Mouse (Mus musculus) urinary bladder, adult 18-20 months (tissue): ENCODE data around the gene Prlh.

Source experiments
- DNase-seq, 2 experiments: peaks; one replicate each; pipeline ENCODE4 v3.0.0; 2022; ENCODE audit warnings: low spot score in 2 of 2, mixed read lengths in 2 of 2

Prlh gene

DNA sequence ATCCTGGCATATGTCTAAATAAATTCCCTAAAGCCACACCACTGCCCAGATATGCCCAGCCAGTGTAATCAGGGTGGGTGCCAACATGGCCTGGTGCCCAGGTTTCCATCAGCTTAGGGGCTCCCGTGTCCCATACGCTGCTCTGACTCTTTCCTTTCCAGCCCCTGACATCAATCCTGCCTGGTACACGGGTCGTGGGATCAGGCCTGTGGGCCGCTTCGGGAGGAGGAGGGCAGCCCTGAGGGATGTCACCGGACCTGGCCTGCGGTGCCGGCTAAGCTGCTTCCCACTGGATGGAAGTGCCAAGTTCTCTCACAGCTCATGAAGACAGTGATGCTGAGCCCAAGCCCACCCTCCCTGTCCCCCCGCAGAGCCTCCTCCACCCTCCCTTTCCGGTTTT is 780 bp downstream of the Prlh start:
- DNase-seq: no peak

DNA sequence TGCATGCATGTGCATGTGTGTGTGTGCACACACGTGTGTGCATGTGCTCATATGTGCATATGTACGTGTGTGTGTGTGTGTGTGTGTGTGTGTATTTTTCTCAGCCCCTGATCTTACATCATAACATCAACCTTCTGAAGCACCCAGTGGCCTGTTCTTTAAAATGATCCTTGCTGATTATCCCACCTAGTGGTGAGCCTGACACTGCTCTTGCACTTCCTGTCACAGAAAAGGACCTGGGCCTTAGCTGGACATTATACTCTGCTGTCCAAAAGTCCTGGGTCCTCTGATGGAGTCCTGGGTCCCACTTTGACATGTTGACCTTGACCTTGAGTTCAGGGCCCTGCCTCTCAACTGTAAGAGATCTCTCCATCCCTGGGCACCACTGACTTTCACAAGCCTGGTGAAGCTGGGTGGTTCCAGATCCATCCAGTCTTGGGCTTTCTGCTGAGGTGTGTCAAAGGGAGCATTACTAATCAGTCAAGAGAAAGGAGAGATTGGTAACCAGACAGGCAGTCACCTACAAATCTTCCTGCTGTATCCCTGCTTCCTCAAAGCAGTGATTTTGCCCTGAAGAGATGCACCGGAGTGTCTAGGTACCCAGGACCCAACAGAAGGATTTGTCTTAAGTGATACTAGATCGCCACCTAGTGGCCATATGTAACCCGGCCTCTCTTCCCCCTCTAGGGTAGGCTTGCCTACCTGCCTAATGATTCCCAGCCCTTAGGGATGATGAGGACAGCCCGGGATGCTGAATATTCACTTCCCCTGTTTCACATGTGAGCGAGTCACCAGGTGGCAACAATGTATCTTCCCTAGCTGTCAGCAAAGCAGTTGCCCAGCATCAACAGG is 3.6 kb downstream of the Prlh start:
- no peak for DNase-seq

- DNase-seq: no peak
These were observed 9.6 kb downstream of the Prlh start for GRCm38 (mm10) chr1:90962526-90962925.

- DNase-seq: no peak
These were observed 10.1 kb downstream of the Prlh start for GRCm38 (mm10) chr1:90962994-90963393.

- no peak for DNase-seq
These were observed 14.7 kb downstream of the Prlh start for GRCm38 (mm10) chr1:90967583-90967982.

- no peak for DNase-seq
These were observed 15.7 kb downstream of the Prlh start for GRCm38 (mm10) chr1:90968649-90969048.

- peak; percentile 51 to 62 for DNase-seq
These were observed 16.5 kb downstream of the Prlh start, which contains the start of gene Rab17 for GRCm38 (mm10) chr1:90969347-90969784. Gene Rab17 (minus strand): TSS chr1:90969661.

DNA sequence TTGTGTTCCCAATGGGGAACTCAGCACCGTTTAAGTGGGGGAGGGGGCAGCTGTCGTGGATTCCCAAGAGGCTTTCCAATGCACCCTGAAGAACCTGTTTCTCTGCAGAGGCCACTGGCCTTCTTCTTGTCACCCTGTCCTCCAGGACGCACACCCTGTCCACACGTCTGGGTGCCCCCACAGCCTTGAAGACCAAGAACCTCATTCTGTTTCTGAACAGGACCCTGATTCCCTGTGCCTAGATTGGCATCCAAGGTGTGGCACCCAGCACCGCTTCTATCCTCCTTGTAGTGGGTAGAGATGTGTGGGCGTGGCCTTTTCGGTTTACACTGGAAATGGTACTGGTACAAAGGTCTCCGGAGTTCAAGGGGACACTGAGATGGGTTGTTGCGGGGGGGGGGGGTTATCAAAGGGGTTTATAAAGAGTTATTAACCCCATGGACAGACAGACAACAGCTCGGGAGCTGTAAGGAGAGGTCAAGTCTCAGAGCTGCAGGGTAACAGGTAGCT is 17.0 kb downstream of the Prlh start:
- no peak for DNase-seq

DNA sequence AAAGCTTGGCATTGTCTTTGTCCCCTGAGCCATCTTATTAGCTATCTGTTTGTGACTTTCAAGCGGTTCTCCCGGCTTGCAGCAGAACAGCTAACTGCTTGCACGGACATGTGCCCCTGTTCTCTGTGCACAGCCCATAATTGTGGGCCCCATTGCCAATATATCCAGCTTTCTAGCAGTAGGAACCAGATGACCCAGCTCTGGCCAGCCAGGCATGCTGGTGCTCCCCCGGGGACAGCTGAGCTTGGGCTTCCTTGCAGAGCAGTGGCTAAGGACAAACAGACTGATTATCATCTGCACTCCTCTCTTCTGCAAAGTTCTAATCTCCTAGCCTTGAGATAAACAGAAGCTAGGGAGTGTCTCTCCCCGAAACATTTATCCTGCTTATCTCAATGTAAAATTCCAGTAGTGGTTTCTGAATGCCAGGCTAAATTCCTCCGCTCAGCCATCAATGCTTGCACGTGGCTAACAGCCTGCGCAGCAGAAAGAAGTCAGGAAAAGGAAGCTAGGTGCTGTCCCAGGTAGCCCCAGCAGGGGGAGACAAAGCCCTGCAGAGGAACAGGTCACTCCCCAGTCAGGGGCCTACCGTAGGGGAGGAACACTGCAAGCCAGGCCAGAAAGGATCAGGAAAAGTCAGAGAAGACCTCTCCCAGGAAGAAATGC is 20.1 kb downstream of the Prlh start:
- DNase-seq: peak; percentile 85 to 97

DNA sequence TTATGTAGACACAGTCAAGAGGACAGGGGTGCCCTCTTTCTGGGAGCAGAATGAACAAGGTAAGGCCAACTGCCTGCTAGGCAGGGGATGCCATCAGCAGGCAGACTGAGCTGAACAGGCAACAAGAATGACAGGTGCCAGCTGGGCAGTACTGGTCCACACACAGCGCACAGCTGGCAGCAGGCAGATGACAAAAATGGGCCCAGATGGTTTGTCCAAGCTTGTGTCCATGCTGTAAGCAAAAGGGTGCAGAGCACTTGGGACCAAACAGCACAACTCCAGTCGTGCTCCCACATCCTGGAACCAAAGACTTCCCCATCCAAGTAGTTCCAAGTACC is 20.6 kb downstream of the Prlh start:
- no peak for DNase-seq

- DNase-seq: peak in 1 of 2 experiments; percentile 55
These were observed 22.2 kb downstream of the Prlh start for GRCm38 (mm10) chr1:90974906-90975649.

DNA sequence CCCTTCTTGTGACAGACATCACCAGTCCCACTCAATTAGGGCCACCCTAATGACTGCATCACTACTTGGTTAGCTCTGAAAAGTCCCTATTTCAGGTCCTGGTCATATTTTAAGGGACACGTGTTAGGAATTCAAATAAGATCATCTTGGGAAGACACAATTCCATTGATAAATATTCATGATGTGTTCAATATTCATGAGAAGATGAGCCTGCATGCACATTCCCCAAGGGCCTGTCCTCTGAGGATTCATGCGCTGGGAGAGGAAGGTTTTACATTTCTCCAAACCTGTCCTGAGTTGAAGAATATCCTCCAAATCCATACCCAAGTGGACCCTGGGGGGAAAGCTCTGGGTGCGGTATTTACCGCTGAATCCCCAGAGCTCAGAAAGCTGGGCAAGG is 23.1 kb downstream of the Prlh start:
- no peak for DNase-seq

DNA sequence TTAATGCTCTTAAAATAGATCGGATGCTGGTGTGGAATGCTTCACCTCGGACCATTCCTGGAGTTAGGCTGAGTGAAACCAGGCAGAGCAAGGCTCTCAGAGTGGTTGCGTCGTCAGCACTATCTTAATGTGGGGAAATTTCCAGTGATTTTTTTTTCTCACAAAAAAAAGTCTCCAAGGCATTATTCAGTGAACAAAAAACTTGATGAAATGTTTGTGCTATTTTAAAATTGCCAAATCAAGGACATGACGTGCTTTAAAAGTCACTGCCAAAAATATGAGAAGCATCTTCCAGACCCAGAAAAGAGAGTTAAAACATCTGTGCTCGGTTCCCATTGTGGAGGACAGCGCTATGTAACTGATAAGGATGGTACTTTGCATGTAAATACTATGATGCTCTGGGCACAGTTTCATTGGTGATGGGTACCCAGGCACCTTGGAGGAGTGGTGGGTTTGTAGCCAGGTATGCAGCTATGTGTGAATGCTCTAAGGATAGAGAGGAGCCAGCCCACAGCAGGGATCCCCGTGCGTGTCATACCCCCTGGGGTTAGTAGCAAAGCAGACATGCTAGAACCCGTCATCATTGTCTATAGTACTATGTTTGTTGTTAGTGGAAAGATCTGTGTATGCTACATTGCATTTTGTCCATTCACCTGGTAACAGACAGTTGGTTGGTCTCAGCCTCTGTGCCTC is 27.9 kb downstream of the Prlh start:
- DNase-seq: no peak

DNA sequence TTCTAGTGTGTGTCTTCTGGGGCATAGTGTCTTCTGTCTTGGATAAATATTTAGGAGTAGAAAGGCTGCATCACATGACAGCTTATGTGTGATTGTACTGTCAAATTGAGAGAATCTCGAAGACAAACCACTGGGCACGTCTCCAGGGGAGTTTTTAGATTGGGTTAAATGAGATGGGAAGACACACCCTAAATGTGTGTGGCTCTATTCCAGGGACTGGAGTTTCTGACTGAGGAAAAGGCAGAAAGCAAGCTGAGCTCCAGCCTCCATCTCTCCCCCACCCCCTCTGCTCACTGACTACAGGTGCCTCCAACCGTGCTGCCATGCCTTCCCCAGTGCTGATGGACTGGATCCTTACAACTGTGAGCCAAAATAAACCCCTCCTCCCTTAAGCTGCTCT is 28.4 kb downstream of the Prlh start:
- no peak for DNase-seq

- DNase-seq: no peak
These were observed 43.0 kb downstream of the Prlh start for GRCm38 (mm10) chr1:90995916-90996315.

DNA sequence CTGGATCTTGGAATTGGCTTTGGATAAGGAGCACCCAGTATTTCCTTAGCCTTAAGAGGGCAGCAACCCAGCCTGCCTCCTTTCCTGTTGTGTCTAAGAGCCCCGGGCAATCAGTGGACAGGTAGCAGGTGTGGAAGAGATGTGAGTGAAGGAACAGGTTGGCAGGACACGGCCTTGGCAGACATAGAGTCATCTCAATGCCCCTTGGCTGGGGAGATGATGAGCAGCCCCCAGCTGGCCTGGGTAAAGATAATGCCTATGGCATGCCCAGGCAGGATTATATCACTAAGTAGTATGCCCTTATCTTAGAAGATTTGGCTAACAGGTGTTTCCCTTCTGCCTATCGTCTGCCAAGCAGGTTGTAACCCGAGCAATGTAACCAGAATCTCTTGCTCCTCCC is 44.2 kb downstream of the Prlh start:
- no peak for DNase-seq

GRCm38 (mm10) chr1:90997641-90998040 is 44.7 kb downstream of the Prlh start:
- no peak for DNase-seq

GRCm38 (mm10) chr1:90998268-90998890 is 45.5 kb downstream of the Prlh start, which contains the start of gene Lrrfip1:
Gene Lrrfip1 (plus strand): TSS chr1:90998737.
- peak in 1 of 2 experiments; percentile 60 for DNase-seq

DNA sequence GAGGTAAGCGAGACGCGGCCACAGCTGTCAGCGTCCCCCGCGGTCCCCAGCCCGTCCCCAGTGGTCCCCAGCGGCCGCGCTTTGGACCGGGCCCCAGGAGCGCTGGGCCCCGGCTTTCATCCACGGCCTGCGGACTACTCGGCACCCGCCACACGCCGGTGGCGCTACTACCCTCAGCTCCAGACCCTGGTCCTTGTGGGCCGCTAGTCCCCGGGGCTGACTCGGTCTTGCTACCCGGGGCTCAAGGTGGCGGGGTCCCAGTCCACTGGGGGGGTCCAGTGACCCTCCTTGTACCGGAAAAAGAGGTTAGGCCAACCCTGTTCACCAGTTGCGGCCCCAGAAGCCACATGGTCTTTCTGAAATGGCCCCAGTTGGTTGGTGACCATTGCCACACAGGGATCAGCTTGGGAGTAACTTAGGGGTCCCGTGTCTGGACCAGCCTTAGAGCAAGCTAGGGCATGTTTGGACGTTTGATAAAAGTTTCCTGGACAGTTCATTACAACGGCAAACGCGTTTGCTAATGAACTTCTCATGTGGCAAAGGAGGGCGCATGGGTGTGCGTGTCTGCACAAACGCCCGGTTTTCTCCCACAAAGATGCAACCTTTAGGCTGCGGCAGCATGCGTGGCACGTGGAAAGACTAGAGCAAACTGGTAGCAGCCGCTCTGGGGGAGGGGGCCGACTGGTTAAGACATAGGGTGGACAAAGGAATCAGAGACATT is 46.1 kb downstream of the Prlh start:
- DNase-seq: peak in 1 of 2 experiments; percentile 41

- DNase-seq: no peak
These were observed 47.1 kb downstream of the Prlh start for GRCm38 (mm10) chr1:90999911-91000601.
